21 mouse cellular contexts compared by ENCODE assay signal in genomic region chr15:70849652-70850051, GRCm38 (mm10).
"Had no signal": no experiment of that assay in that cellular context is flagged by ENCODE, and none has a peak within 500 bp of the region (broad histone marks: within the 10 kb centered on the region; RNA-seq: fewer than 3 reads in every experiment).

No protein-coding gene starts in this region.

- H3K4me2 ChIP-seq: limb, embryonic 12.5 days; limb, embryonic 15.5 days; liver, embryonic 11.5 days; lung, embryonic 14.5 days; midbrain, embryonic 12.5 days; midbrain, embryonic 15.5 days; neural tube, embryonic 13.5 days; stomach, embryonic 15.5 days had no signal

- H3K9ac ChIP-seq: limb, embryonic 12.5 days; limb, embryonic 15.5 days; liver, embryonic 14.5 days; liver, postnatal 0 days; lung, embryonic 14.5 days; midbrain, embryonic 12.5 days; midbrain, embryonic 15.5 days; neural tube, embryonic 13.5 days; stomach, embryonic 15.5 days had no signal

- ATAC-seq: liver, postnatal 0 days; lung, postnatal 0 days; midbrain, embryonic 15.5 days had no signal

- H3K27ac ChIP-seq: kidney, postnatal 0 days; limb, embryonic 12.5 days; limb, embryonic 15.5 days; liver, embryonic 14.5 days; macrophage; midbrain, embryonic 12.5 days; midbrain, embryonic 15.5 days; neural tube, embryonic 13.5 days; stomach, embryonic 15.5 days had no signal

- DNase-seq: kidney, adult 18-20 months; kidney, postnatal 25 days; layer of hippocampus, postnatal 36 days; left cerebral cortex, postnatal 4 days; liver, postnatal 0 days; lung, embryonic 14.5 days; right cerebral cortex, postnatal 25 days; spleen, adult 18-20 months; thymus, adult 18-20 months; thymus, postnatal 36 days had no signal

- H3K4me1 ChIP-seq: limb, embryonic 12.5 days; limb, embryonic 15.5 days; midbrain, embryonic 12.5 days; midbrain, embryonic 15.5 days; neural tube, embryonic 13.5 days; stomach, embryonic 15.5 days had no signal

- H3K4me3 ChIP-seq: limb, embryonic 12.5 days; limb, embryonic 15.5 days; midbrain, embryonic 12.5 days; midbrain, embryonic 15.5 days; neural tube, embryonic 13.5 days; stomach, embryonic 15.5 days had no signal

- H3K27me3 ChIP-seq: limb, embryonic 12.5 days; limb, embryonic 15.5 days; midbrain, embryonic 12.5 days; midbrain, embryonic 15.5 days; neural tube, embryonic 13.5 days; stomach, embryonic 15.5 days had no signal

- H3K9me3 ChIP-seq: limb, embryonic 12.5 days; limb, embryonic 15.5 days; midbrain, embryonic 12.5 days; midbrain, embryonic 15.5 days; neural tube, embryonic 13.5 days; stomach, embryonic 15.5 days had no signal

- H3K36me3 ChIP-seq: limb, embryonic 12.5 days; limb, embryonic 15.5 days; midbrain, embryonic 12.5 days; midbrain, embryonic 15.5 days; neural tube, embryonic 13.5 days; stomach, embryonic 15.5 days had no signal
